Mouse (Mus musculus): Measurements from ENCODE around the gene Ntng2. TPM values are rescaled to one million over a fixed set of nuclear protein-coding genes. Genes with fewer than 3 reads are reported as not detected.

Gene Ntng2
- total RNA-seq, 2 experiments from 2014 or later, result 33.4 to 40.0 TPM

DNA sequence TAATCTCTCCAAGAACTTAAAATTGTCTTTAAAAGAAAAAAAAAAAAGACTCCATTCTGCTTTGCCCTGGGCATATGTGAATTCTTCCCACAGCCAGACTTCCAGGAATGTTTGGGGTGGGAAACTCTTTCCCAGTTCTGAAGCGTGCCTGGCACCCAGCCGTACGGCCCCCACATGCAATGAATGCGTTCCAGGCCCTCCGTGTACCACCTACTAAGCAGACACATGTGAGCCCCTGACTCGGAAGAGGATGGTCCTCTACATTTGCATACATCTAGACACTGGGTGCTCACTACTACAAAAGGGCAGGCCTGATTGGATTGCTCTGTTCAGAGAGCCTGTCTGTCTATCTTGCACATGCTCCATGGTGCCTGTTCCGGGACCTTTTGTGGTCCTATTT, 17.0 kb downstream of the Ntng2 start:
- DNase-seq, result no peak

DNA sequence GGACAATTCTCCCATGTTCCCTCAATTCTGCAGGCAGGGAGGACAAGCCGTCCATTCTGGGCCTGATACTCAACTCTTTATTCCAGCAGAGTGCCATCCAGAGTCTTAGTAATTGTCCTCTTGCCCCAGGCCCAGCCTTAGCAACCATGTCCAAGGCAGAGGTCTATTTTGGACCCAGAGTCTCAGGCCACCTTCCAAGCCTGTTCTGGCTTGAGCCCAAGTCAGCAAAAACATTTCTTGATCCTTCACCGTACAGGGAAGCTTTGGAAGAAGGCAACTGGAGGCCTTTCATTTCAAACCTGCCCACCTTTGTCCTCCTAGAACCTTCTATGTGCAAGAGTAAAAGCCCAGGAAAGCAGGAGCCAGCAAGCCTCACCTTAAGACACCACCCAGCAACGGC, 17.8 kb downstream of the Ntng2 start:
- no peak for DNase-seq

DNA sequence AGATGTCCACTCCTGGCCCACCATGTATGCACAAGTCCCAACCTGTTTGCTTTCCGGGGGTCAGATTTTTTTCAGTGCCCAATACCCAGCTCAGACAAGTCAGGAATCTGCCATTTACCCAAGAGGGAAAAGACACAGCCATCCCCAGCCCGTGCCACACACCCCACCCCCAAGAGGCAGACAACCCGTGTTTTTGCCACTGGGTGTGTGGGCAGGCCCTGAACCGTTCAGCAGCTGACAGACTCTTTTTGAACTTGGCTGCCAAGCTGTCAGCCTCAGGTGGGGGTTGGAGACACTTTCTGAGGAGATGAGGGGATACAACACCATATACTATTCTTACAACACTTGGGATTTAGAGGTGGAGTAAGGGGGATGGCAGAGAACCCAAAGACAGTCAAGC, 18.8 kb downstream of the Ntng2 start:
- no peak for DNase-seq

DNA sequence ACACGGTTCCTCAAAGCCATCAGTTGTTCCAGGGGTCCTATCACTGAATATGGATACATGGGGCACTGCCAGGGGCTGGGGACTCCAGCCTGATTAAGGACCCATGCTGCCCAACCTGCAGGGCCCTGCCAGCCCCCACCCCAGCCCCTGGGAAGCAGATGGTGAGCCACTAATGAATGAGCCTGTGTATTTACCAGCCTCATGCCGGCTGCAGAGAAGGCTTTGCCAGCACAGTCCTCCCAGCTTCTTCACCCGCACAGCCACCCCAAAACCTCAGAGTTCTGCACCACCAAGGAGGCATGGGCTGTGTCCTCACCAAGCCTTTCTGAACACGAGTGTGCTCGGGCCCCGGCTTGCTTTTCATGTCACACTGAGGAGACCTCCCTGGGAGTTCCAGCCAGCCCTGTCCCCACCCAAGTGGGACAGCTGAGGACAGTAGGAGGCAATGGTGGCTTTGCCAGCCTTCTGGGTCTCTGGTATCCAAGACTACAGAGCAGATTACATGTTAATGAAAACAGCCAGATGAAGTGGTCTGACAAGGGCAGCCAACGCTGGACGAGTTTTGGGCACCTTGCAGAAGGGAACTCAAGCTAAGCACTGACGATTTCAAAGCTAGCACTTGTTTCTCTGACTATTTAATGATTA, 22.5 kb downstream of the Ntng2 start:
- no peak for DNase-seq

DNA sequence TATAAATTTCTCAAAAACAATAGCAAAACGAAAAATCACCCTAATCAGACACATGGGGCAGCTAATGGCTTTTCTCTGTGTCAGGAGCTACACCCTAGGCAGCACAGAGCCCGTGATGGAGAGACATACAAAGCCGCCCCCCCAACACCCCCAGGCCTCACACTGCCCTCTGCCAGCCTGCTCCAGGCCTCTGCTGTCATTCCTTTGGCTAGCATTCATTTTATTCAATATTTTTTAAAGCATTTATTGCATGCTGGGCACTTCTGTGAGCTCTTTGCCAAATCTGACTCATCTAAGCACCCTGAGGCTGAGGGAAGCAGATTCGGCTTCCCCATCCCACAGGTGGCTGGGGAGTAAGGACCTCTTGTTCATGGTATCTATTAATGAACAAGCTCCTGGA, 26.1 kb downstream of the Ntng2 start:
- no peak for DNase-seq

DNA sequence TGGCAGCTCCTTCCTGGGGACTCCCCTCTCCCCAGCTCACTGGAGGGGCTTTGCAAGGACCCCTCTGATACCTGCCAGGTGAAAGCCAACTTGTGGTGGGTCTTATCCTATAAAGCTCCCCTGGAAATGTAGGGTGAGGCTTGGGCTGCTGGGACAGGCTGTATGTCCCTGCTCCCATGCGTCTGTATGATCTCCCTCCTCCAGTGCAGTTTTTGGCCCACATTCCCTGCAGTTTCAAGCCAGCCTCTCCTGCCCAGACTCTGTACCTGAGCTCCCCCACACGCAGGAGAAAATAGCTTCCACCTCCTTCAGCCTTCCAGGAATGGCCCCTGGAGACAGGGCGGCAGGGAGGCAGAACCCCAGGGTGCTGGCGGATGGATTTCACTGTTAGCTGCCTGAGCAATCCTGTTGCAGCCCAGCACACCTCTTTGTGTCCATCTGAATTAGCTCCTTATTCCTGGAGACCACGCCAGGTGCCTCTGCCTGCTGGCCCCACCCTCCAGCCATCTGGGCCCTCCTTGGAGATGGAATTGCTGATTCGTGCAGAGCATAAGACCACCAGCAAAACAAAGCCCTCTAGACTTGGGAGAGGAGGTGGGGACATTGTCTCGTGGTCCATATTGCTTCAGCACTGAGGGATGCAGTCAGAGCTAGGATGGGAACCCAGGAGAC, 29.1 kb downstream of the Ntng2 start:
- DNase-seq, result no peak

DNA sequence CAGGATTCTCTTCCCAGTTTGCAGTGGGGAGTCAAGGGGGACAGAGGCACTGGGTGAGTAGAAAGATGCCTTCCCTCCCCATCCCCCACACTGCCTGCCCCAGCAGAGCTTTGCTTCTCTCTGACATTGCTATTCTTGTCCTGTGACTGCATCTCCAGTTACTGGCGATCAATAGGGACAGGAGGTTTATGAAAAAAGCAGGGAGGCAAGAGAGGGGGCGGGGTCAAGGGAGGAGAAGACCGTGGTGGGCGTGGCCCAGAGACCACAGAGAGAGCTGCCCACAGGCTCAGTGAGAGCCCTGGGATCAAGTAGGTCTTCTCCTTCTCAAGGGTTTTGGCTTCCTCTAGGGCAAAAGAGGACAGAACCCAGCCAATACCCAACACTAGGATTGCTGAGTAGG, 30.5 kb downstream of the Ntng2 start:
- DNase-seq, result peak; percentile 39

GRCm38 (mm10) chr2:29218831-29219230, 34.0 kb downstream of the Ntng2 start:
- DNase-seq, result no peak

DNA sequence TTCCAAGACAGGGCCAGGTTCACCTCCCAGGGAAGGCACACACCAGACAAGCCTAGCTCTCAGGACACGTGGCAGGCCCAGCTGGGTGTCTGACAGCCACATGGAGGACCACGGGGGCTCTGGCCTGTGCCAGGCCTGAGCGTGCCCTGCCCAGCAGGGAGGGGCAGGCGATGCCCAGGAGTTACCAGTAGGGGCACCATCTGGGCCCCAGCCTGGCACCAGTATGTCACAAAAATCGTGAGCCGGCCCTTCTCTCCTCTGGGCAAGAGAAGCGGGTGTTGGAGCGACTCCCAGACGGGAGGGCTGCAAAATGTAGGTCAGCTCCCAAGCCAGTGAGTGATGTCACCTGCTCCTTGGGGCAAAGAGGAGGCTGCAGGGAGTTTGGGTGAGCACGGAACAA, 34.9 kb downstream of the Ntng2 start:
- DNase-seq, result peak; percentile 83

GRCm38 (mm10) chr2:29217042-29217441, 35.8 kb downstream of the Ntng2 start:
- DNase-seq, result no peak

GRCm38 (mm10) chr2:29216286-29217012, 36.4 kb downstream of the Ntng2 start:
- peak; percentile 75 for DNase-seq

GRCm38 (mm10) chr2:29206156-29206555, 46.6 kb downstream of the Ntng2 start:
- DNase-seq, result no peak

DNA sequence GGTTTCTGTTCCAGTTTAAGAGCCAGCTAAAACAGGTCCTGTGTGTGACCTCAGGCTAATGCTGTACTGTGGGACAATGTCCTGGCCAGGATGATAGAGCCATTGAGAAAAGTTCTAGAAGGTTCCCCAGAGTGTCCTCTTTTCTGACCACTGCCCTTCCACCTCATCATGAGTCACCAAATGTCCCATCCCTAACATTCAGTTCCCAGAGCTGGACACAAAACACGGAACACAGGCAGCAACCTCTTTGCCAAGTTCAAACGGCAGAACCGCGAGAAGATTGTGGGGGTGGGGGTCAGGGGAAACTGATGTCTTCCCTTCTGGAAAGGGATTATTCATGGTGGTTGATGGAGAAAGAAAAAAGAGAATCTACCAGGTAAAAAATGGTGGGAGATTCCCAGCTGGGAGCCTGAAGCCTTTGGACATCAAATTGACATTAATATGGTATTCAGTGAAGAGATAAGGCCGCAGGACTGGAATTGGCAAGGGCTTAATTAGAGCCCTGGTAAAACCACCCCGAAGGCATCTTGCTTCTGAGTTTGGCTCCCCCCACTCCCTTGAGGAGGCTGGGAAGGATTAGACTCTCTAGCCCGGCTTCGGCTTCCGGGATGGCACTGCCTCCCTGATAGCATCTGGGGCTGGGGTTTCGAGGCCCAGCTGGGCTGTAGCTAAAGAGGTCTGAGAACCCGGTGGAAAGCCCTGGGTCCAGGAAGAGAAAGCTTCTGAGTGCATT, 51.4 kb downstream of the Ntng2 start:
- no peak for DNase-seq

DNA sequence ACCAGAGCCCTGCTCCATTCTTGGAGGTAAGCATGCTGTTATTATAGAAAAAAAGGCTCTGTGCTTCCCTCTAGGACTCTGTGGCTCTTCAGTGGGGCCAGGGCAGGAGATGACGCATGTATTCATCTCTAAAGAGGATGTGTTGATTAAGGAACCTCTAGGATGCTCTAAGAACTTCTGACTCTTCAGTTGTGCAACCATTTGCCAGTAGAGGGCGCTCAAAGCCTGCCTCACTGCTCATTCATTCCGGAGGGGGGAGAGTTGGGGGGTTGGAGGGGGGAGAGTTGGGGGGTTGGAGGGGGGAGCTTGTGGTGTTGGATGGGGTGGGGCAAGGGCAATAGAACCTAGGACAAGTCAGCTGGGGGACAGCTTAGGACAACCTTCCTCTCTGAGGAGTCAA, 52.9 kb downstream of the Ntng2 start:
- no peak for DNase-seq

GRCm38 (mm10) chr2:29198446-29198845, 54.4 kb downstream of the Ntng2 start:
- DNase-seq, result peak; percentile 48

- no peak for DNase-seq
These were observed 56.0 kb downstream of the Ntng2 start for GRCm38 (mm10) chr2:29196844-29197243.

GRCm38 (mm10) chr2:29194547-29195463, 58.0 kb downstream of the Ntng2 start:
- DNase-seq, result peak; percentile 58

GRCm38 (mm10) chr2:29193819-29194546, 58.8 kb downstream of the Ntng2 start:
- DNase-seq, result no peak

DNA sequence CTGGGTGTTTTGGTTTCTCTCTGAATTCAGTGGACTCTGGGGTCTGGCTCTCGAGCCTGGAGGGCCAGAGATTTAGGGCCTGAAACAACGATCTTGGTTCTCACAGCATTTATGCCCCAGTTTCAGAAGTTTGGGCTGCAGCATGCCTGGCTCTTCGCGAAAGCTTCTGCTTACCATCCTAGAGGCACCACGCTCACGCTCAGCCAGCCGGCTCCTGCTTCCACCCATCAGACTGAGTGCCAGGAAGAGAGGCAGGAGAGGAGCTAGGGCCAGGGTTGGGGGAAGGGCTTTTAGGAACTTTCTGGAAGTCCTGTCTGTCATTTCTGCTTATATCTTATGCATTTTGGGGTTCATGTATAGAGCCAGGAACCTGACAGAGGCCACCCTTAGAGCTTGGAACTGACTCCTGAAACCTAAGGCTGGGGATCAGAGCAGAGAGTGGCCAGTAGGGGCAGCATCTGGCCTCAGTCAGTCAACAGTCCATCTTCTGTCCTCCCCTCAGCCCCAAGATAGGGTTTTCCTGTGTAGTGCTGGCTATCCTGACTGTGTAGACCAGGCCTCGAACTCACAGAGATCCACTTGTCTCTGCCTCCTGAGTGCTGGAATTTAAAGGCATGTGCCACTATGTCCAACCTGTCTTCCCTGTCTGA, 60.1 kb downstream of the Ntng2 start:
- no peak for DNase-seq
